Mouse (Mus musculus): Measurements from ENCODE around the gene Macf1. TPM values are rescaled to one million over a fixed set of nuclear protein-coding genes. Genes with fewer than 3 reads are reported as not detected.
"Not testable (repeated sequence)": the region's sequence is repeated elsewhere in the genome, so short reads cannot be mapped to it uniquely, and the experiment has no call there.

Macf1 gene
- polyA plus RNA-seq, 1 experiment, result 137 TPM

GRCm38 (mm10) chr4:123331326-123331725 is 352.8 kb downstream of the Macf1 start:
- TF ChIP-seq POLR2A (IDR thresholded peaks at IDR 0.05; ENCODE audit: extremely low read depth, insufficient read depth, low read length), result no peak
- no peak for TF ChIP-seq CTCF (IDR thresholded peaks at IDR 0.05; ENCODE audit: extremely low read depth, insufficient read depth, low read length)
- no peak overlapping the region for H3K4me3 ChIP-seq (ENCODE audit: insufficient read depth, low read length)
- no peaks in the 10 kb centered on the region for H3K4me1 ChIP-seq (ENCODE audit: control insufficient read depth, insufficient read depth, low read length)
- no peak overlapping the region for H3K27ac ChIP-seq (ENCODE audit: insufficient read depth, low read length)

GRCm38 (mm10) chr4:123328946-123329345 is 355.2 kb downstream of the Macf1 start:
- H3K27ac ChIP-seq (ENCODE audit: insufficient read depth, low read length), result no peak overlapping the region
- TF ChIP-seq CTCF (IDR thresholded peaks at IDR 0.05; ENCODE audit: extremely low read depth, insufficient read depth, low read length) (no peak), POLR2A (IDR thresholded peaks at IDR 0.05; ENCODE audit: extremely low read depth, insufficient read depth, low read length) (no peak)
- no peaks in the 10 kb centered on the region for H3K4me1 ChIP-seq (ENCODE audit: control insufficient read depth, insufficient read depth, low read length)
- H3K4me3 ChIP-seq (ENCODE audit: insufficient read depth, low read length), result no peak overlapping the region

- Histone ChIP-seq H3K4me1 (ENCODE audit: control insufficient read depth, insufficient read depth, low read length) (peaks cover 1% of the 10 kb centered on the region; the same call in 1 of the 2 replicates), H3K27ac (ENCODE audit: insufficient read depth, low read length) (no peak overlapping the region), H3K4me3 (ENCODE audit: insufficient read depth, low read length) (no peak overlapping the region)
- TF ChIP-seq POLR2A (IDR thresholded peaks at IDR 0.05; ENCODE audit: extremely low read depth, insufficient read depth, low read length) (no peak), CTCF (IDR thresholded peaks at IDR 0.05; ENCODE audit: extremely low read depth, insufficient read depth, low read length) (no peak)
Measured at GRCm38 (mm10) chr4:123327630-123328029, 356.5 kb downstream of the Macf1 start.

- peaks cover 1% of the 10 kb centered on the region; the same call in 1 of the 2 replicates for H3K4me1 ChIP-seq (ENCODE audit: control insufficient read depth, insufficient read depth, low read length)
- TF ChIP-seq POLR2A (IDR thresholded peaks at IDR 0.05; ENCODE audit: extremely low read depth, insufficient read depth, low read length) (no peak), CTCF (IDR thresholded peaks at IDR 0.05; ENCODE audit: extremely low read depth, insufficient read depth, low read length) (no peak)
- H3K4me3 ChIP-seq (ENCODE audit: insufficient read depth, low read length), result no peak overlapping the region
- H3K27ac ChIP-seq (ENCODE audit: insufficient read depth, low read length), result no peak overlapping the region
Measured at GRCm38 (mm10) chr4:123326087-123326486, 358.1 kb downstream of the Macf1 start.

GRCm38 (mm10) chr4:123323534-123323933 is 360.6 kb downstream of the Macf1 start, which contains the start of gene Oxct2a:
TSS of gene Oxct2a (minus strand) at chr4:123323634.
- H3K4me1 ChIP-seq (ENCODE audit: control insufficient read depth, insufficient read depth, low read length), result peaks cover 1% of the 10 kb centered on the region; the same call in 1 of the 2 replicates
- no peak within 1 kb of the TSS for H3K27ac ChIP-seq (ENCODE audit: insufficient read depth, low read length)
- TF ChIP-seq CTCF (IDR thresholded peaks at IDR 0.05; ENCODE audit: extremely low read depth, insufficient read depth, low read length) (no peak), POLR2A (IDR thresholded peaks at IDR 0.05; ENCODE audit: extremely low read depth, insufficient read depth, low read length) (no peak)
- 0 out of 2 replicates have a peak within 1 kb of the TSS, but pooled peaks have one; percentile 18 for H3K4me3 ChIP-seq (ENCODE audit: insufficient read depth, low read length)

- not testable (repeated sequence) for H3K4me1 ChIP-seq (ENCODE audit: control insufficient read depth, insufficient read depth, low read length); H3K27ac ChIP-seq (ENCODE audit: insufficient read depth, low read length)
- H3K4me3 ChIP-seq (ENCODE audit: insufficient read depth, low read length), result 0 out of 2 replicates have a peak overlapping the region, but pooled peaks have one; percentile 18
Measured at GRCm38 (mm10) chr4:123322910-123323309, 361.2 kb downstream of the Macf1 start.

- TF ChIP-seq CTCF (IDR thresholded peaks at IDR 0.05; ENCODE audit: extremely low read depth, insufficient read depth, low read length) (no peak), POLR2A (IDR thresholded peaks at IDR 0.05; ENCODE audit: extremely low read depth, insufficient read depth, low read length) (no peak)
- H3K4me1 ChIP-seq (ENCODE audit: control insufficient read depth, insufficient read depth, low read length), result no peaks in the 10 kb centered on the region
- no peak overlapping the region for H3K4me3 ChIP-seq (ENCODE audit: insufficient read depth, low read length)
- H3K27ac ChIP-seq (ENCODE audit: insufficient read depth, low read length), result no peak overlapping the region
Measured at GRCm38 (mm10) chr4:123314497-123314896, 369.7 kb downstream of the Macf1 start.

- TF ChIP-seq POLR2A (IDR thresholded peaks at IDR 0.05; ENCODE audit: extremely low read depth, insufficient read depth, low read length) (no peak), CTCF (IDR thresholded peaks at IDR 0.05; ENCODE audit: extremely low read depth, insufficient read depth, low read length) (no peak)
- no peak overlapping the region for H3K4me3 ChIP-seq (ENCODE audit: insufficient read depth, low read length)
- H3K4me1 ChIP-seq (ENCODE audit: control insufficient read depth, insufficient read depth, low read length), result no peaks in the 10 kb centered on the region
- no peak overlapping the region for H3K27ac ChIP-seq (ENCODE audit: insufficient read depth, low read length)
Measured at GRCm38 (mm10) chr4:123313010-123313409, 371.1 kb downstream of the Macf1 start.

GRCm38 (mm10) chr4:123311845-123312244 is 372.3 kb downstream of the Macf1 start:
- no peak overlapping the region for H3K27ac ChIP-seq (ENCODE audit: insufficient read depth, low read length)
- no peaks in the 10 kb centered on the region for H3K4me1 ChIP-seq (ENCODE audit: control insufficient read depth, insufficient read depth, low read length)
- no peak for TF ChIP-seq CTCF (IDR thresholded peaks at IDR 0.05; ENCODE audit: extremely low read depth, insufficient read depth, low read length)
- TF ChIP-seq POLR2A (IDR thresholded peaks at IDR 0.05; ENCODE audit: extremely low read depth, insufficient read depth, low read length), result no peak
- no peak overlapping the region for H3K4me3 ChIP-seq (ENCODE audit: insufficient read depth, low read length)

- Histone ChIP-seq H3K4me1 (ENCODE audit: control insufficient read depth, insufficient read depth, low read length) (no peaks in the 10 kb centered on the region), H3K4me3 (ENCODE audit: insufficient read depth, low read length) (no peak overlapping the region), H3K27ac (ENCODE audit: insufficient read depth, low read length) (no peak overlapping the region)
- TF ChIP-seq CTCF (IDR thresholded peaks at IDR 0.05; ENCODE audit: extremely low read depth, insufficient read depth, low read length) (no peak), POLR2A (IDR thresholded peaks at IDR 0.05; ENCODE audit: extremely low read depth, insufficient read depth, low read length) (no peak)
Measured at GRCm38 (mm10) chr4:123308292-123308691, 375.9 kb downstream of the Macf1 start.
